Mouse (Mus musculus) small intestine, adult 2 months (tissue): ENCODE data around the gene Rasgef1b.

Source experiments
- CTCF ChIP-seq: fragments of 200-500 bp; IDR thresholded peaks from 2 replicates; pipeline ENCODE4 v1.5.1; 2012; ENCODE audit warnings: low read depth, mild to moderate bottlenecking, control low read depth, inconsistent platforms, low read length, moderate library complexity, mixed read lengths; ENCODE audit not compliant: insufficient replicate concordance, insufficient read length; ENCODE audit errors: extremely low read depth
- POLR2A ChIP-seq: fragments of 200-500 bp; IDR thresholded peaks from 2 replicates; pipeline ENCODE4 v1.6.1; 2012; ENCODE audit warnings: low read depth, mild to moderate bottlenecking, control low read depth, inconsistent platforms, low read length, moderate library complexity

- 0 out of 2 replicates have a peak, but pooled peaks have one; percentile 14 for TF ChIP-seq POLR2A
- no peak for TF ChIP-seq CTCF
Observed at GRCm38 (mm10) chr5:99251379-99252202, 477.3 kb downstream of the Rasgef1b start.
